Mouse (Mus musculus) Patski (cell line): ENCODE results near the gene Ccdc81. TPM values are rescaled to one million over a fixed set of nuclear protein-coding genes. Genes with fewer than 3 reads are reported as not detected.
A peak's percentile ranks its signal among the peaks of the same experiment; 100 is the strongest.

Experiments used
- ATAC-seq: fragments of 100-300 bp; one replicate; pipeline ENCODE4 v1.8.0; 2021
- CTCF ChIA-PET: fragments of 350-600 bp; sonication (Branson Sonifier 250); formaldehyde crosslinking; loops from one replicate; lab custom pipeline; 2022; ENCODE audit warnings: inconsistent platforms; lab: Charles Lee
- POLR2A ChIA-PET: fragments of 350-600 bp; sonication (Branson Sonifier 250); formaldehyde crosslinking; loops from one replicate; lab custom pipeline; 2022; ENCODE audit warnings: antibody characterized with exemption, inconsistent platforms; lab: Charles Lee
- DNase-seq: peaks from one replicate; pipeline ENCODE4 v3.0.0-alpha.2; 2011; ENCODE audit warnings: low read depth, low spot score
- H3K27me3 ChIP-seq: fragments of 371-371 bp; one replicate; pipeline ENCODE4 v1.5.1; 2021
- CTCF ChIP-seq: fragments of 100-300 bp; IDR thresholded peaks from one replicate; pipeline ENCODE4 v1.5.1; 2021
- in situ Hi-C: fragments of 300-500 bp; cut with MboI; formaldehyde crosslinking; loops from 3 replicates; pipeline ENCODE4 v1.11.1; 2018; ENCODE audit warnings: low pct_unique_long_range_greater_than_20kb, mixed read lengths
- polyA plus RNA-seq: library from polyadenylated mRNA; unstranded; gene quantifications from one replicate; pipeline ENCODE4 v1.2.3, GENCODE M21; 2021

The Ccdc81 gene
- polyA plus RNA-seq, 1 experiment from 2014 or later, result not detected

- ChIA-PET POLR2A (interaction anchor here (0.6 kb wide), 1 partner anchor 95 kb away, joined by 3 read pairs; no protein-coding TSS in a partner anchor), CTCF (no interaction called here)
- H3K27me3 ChIP-seq, result no peaks in the 10 kb centered on the region
- DNase-seq, result no peak
- no peak for TF ChIP-seq CTCF
- ATAC-seq, result no peak
- in situ Hi-C loops, result loop anchor here (25.0 kb wide), 1 partner anchor 692 kb away; no protein-coding TSS in a partner anchor
Observed at GRCm38 (mm10) chr7:89879686-89880085, 23.7 kb downstream of the Ccdc81 start.

GRCm38 (mm10) chr7:89867221-89867620, 36.2 kb downstream of the Ccdc81 start:
- POLR2A ChIA-PET, result no interaction called here
- H3K27me3 ChIP-seq, result no peaks in the 10 kb centered on the region
- in situ Hi-C loops, result no loop called here

GRCm38 (mm10) chr7:89864769-89865168, 38.7 kb downstream of the Ccdc81 start:
- TF ChIP-seq CTCF, result peak; percentile 26

More at GRCm38 (mm10) chr7:89867221-89867620, 36.2 kb downstream of the Ccdc81 start:
- TF ChIP-seq CTCF, result no peak
- no peak for ATAC-seq
- CTCF ChIA-PET, result interaction anchor here (1.1 to 2.1 kb wide), 2 partner anchors 12 to 30 kb away, joined by 3 to 7 read pairs; no protein-coding TSS in a partner anchor
- DNase-seq, result no peak

DNA sequence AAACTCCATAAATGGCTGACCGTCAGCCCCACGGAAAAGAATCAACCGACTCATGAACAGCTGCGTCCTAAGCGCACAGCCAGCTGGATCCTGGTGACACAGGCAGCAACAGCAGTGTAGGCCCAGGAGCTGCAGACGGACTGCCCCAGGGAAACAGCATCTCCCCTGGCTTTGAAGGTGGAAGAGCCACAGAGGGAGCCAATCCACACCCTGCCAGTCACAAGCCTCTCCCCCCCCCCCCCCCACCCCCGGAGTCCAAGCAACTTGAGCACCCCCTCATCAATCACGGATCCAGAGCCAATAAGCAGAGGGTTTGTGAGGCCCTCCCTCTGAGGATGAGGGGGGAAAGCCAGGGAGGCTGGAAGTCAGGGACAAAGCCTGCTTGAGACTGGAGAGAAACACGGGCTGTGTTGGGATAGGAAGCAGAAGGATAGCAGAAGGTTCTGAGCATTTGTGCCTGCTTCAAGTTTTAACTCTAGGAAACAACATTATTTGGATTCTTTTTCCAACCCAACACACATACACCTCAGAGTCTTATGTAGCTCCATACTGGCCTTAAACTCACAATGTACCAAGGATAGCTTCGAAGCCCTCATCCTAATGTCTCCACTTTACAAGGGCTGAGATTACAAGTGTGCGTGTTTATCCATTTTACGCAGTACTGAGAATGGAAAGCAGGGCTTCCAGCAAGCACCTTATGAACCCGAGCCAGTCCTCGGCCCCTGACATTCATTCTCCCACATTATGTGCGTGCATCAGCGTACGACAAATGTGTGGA, 46.8 kb downstream of the Ccdc81 start:
- ATAC-seq (no peak), DNase-seq (no peak)
- POLR2A ChIA-PET, result interaction anchor here (1.5 kb wide), 1 partner anchor 8 kb away, joined by 3 read pairs; no protein-coding TSS in a partner anchor
- CTCF ChIA-PET, result no interaction called here
- in situ Hi-C loops, result no loop called here
- H3K27me3 ChIP-seq, result no peaks in the 10 kb centered on the region
- no peak for TF ChIP-seq CTCF

More at GRCm38 (mm10) chr7:89864769-89865168, 38.7 kb downstream of the Ccdc81 start:
- H3K27me3 ChIP-seq, result no peaks in the 10 kb centered on the region
- POLR2A ChIA-PET, result interaction anchor here (1.3 kb wide), 1 partner anchor 9 kb away, joined by 3 read pairs; no protein-coding TSS in a partner anchor
- DNase-seq (no peak), ATAC-seq (no peak)
- CTCF ChIA-PET, result interaction anchor here (1.0 to 1.2 kb wide), 2 partner anchors 11 to 23 kb away, joined by 3 read pairs; no protein-coding TSS in a partner anchor
- in situ Hi-C loops, result no loop called here

GRCm38 (mm10) chr7:89855196-89855595, 48.2 kb downstream of the Ccdc81 start:
- no peak for ATAC-seq
- DNase-seq, result no peak
- no peaks in the 10 kb centered on the region for H3K27me3 ChIP-seq
- CTCF ChIA-PET, result interaction anchor here (1.9 kb wide), 1 partner anchor 12 kb away, joined by 7 read pairs; no protein-coding TSS in a partner anchor
- in situ Hi-C loops, result no loop called here
- TF ChIP-seq CTCF, result no peak
- POLR2A ChIA-PET, result interaction anchor here (0.6 to 1.5 kb wide), 2 partner anchors 10 to 371 kb away, joined by 3 to 4 read pairs; no protein-coding TSS in a partner anchor

DNA sequence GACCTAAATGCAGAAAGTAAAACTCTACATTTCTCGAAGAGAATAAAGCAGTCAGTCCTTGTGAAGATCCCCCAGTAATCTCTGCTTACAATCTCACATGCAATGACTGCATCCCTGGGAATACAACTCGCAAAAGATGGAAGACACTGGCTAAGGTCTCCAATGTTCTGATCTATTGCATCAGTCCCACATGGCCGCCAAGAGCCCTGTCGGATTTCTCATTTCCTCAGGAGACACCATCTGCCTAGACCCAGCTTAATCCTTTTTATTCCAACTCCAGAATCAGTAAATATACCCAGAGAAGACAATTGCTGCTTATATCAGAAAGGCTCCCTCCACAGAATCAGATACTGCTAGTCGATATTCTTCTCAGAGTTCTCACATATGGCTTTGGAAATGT, 50.3 kb downstream of the Ccdc81 start:
- in situ Hi-C loops, result loop anchor here (5.0 kb wide), 1 partner anchor 351 kb away; no protein-coding TSS in a partner anchor

GRCm38 (mm10) chr7:89852158-89853095, 51.0 kb downstream of the Ccdc81 start:
- ATAC-seq (no peak), DNase-seq (no peak)
- H3K27me3 ChIP-seq, result no peaks in the 10 kb centered on the region
- no peak for TF ChIP-seq CTCF
- CTCF ChIA-PET, result interaction anchor here (0.7 kb wide), 1 partner anchor 10 kb away, joined by 3 read pairs; no protein-coding TSS in a partner anchor
- POLR2A ChIA-PET, result interaction anchor here (0.7 kb wide), 1 partner anchor 412 kb away, joined by 3 read pairs; no protein-coding TSS in a partner anchor
- in situ Hi-C loops, result loop anchor here (5.0 kb wide), 1 partner anchor 350 kb away; no protein-coding TSS in a partner anchor

More for the DNA sequence above, 50.3 kb downstream of the Ccdc81 start:
- ChIA-PET CTCF (no interaction called here), POLR2A (interaction anchor here (0.7 kb wide), 1 partner anchor 412 kb away, joined by 3 read pairs; no protein-coding TSS in a partner anchor)
- H3K27me3 ChIP-seq, result no peaks in the 10 kb centered on the region
- no peak for DNase-seq
- no peak for ATAC-seq
- TF ChIP-seq CTCF, result no peak

DNA sequence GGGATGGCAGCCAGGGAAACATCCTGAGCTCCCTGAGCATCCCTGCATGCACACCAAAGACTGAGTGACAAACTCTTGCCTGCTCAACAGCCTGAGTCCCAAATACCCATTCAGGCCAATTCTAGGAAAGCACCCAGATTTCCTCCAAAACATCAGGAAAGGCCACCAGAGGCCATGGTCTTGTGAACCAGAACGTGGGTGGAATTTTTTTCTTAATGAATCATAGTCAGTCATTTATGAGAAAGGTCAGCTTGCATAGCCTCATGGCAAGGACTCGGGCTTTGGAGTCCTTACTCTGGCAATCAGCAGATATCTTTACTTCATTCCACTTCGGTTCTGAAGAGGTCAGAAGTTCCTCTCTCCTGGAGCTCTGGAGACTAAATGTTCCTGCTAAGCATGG, 52.9 kb downstream of the Ccdc81 start:
- DNase-seq (no peak), ATAC-seq (peak; percentile 57)
- TF ChIP-seq CTCF, result no peak
- ChIA-PET CTCF (interaction anchor here (1.0 to 1.9 kb wide), 3 partner anchors 9 to 70 kb away, joined by 3 to 5 read pairs (median 3); no protein-coding TSS in a partner anchor), POLR2A (interaction anchor here (0.8 kb wide), 1 partner anchor 9 kb away, joined by 3 read pairs; no protein-coding TSS in a partner anchor)
- in situ Hi-C loops, result loop anchor here (5.0 kb wide), 1 partner anchor 348 kb away; no protein-coding TSS in a partner anchor
- no peaks in the 10 kb centered on the region for H3K27me3 ChIP-seq

DNA sequence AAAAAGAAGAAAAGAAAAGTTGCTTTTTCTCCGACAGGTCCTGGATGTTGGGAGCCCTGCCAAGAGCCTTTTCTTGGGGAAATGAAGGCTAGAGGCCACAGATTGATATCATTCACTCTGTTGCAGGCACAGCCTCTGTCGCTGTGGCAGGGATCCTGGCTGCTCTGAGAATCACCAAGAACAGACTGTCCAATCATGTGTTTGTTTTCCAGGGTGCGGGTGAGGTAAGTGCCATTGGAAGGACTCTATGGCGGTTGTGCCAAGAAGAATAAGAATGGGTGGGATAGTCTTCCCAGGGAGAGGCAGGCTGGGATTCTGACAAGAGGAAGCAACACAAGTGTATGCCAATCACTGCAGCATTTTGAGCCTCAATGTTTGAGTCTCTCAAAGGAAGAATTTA, 57.8 kb downstream of the Ccdc81 start:
- no peak for ATAC-seq
- POLR2A ChIA-PET, result no interaction called here
- no peak for TF ChIP-seq CTCF
- DNase-seq, result no peak
- CTCF ChIA-PET, result no interaction called here
- H3K27me3 ChIP-seq, result no peaks in the 10 kb centered on the region
- in situ Hi-C loops, result loop anchor here (10.0 kb wide), 1 partner anchor 211 kb away; the partner anchor contains the start of gene Me3
